Mouse (Mus musculus): ENCODE data around the gene Gm20696.
A peak's percentile ranks its signal among the peaks of the same experiment; 100 is the strongest.

The Gm20696 gene

GRCm38 (mm10) chr6:99666318-99667171, at the start of gene Gm20696, which contains the start of gene Eif4e3:
Gm20696 (minus strand) TSS chr6:99666797.
Eif4e3 (minus strand) TSS chr6:99666771.
- peak; percentile 89 for ATAC-seq (ENCODE audit: insufficient number of reproducible peaks, low FRiP score, low TSS enrichment)

GRCm38 (mm10) chr6:99715913-99716312, 49.3 kb upstream of the Gm20696 start:
- no peak for ATAC-seq (ENCODE audit: insufficient number of reproducible peaks, low FRiP score, low TSS enrichment)

GRCm38 (mm10) chr6:99715191-99715590, 48.6 kb upstream of the Gm20696 start:
- ATAC-seq (ENCODE audit: insufficient number of reproducible peaks, low FRiP score, low TSS enrichment), result no peak

- no peak for ATAC-seq (ENCODE audit: insufficient number of reproducible peaks, low FRiP score, low TSS enrichment)
Observed at GRCm38 (mm10) chr6:99713256-99713655, 46.7 kb upstream of the Gm20696 start.

GRCm38 (mm10) chr6:99711576-99712101, 45.0 kb upstream of the Gm20696 start:
- ATAC-seq (ENCODE audit: insufficient number of reproducible peaks, low FRiP score, low TSS enrichment), result no peak

- ATAC-seq (ENCODE audit: insufficient number of reproducible peaks, low FRiP score, low TSS enrichment), result no peak
Observed at GRCm38 (mm10) chr6:99700484-99700883, 33.9 kb upstream of the Gm20696 start.

GRCm38 (mm10) chr6:99692916-99693841, 26.6 kb upstream of the Gm20696 start:
- ATAC-seq (ENCODE audit: insufficient number of reproducible peaks, low FRiP score, low TSS enrichment), result peak; percentile 28

DNA sequence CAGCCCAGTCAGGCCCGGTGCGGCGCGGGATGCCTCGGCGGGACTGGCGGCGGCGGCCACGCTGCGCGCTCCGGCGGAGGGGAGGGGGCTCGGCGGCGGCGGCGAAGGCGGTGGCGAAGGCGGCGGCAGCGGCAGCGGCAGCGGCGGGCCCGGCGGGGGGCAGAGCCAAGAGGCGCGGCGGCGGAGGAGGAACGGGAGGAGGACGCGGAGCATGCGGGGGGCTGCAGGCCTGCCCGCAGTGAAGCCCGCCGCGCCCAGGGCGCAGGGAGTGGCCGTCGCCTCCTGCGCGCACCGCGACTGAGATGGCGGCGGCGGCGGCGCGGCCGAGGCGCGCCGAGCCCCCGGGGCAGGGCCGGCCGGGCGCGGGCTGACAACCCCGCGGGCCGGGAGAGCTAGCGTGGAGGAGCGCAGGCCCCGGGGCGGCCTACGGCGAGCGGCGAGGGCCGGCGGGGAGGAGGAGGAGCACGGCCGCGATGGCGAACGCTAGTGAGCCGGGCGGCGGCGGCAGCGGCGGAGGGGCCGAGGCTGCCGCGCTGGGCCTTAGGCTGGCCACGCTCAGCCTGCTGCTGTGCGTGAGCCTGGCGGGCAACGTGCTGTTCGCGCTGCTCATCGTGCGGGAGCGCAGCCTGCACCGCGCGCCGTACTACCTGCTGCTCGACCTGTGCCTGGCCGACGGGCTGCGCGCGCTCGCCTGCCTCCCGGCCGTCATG, 25.8 kb upstream of the Gm20696 start, which contains the start of gene Gpr27:
TSS of gene Gpr27 (plus strand) at position 474 of the 710 bp plus-strand sequence.
- peak; percentile 64 for ATAC-seq (ENCODE audit: insufficient number of reproducible peaks, low FRiP score, low TSS enrichment)

DNA sequence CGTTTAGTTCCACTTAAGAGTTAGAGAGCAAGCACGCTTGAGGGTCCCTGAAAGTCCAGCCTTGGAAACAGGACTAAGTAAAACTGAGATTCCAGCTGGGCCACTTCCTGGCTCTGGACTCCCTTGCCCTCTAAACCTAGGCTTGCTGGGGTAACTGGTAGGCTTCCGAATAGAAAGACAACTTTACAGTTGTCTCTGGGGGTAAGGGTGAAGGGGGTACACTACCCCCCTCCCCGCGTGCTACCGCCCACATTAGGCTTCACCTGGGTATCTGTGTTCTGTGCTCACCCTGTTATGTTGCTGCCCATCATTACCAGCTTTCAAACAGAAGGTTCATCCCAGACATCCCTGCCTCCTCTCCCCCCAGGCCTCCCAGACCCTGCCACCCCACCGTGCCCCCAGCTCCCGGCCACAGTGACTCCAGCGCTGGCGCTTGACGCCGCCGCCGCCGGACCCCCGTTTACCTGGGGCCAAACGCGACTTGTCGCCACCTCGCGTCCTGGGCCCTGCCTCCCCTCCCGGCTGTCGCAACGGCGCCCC, 25.1 kb upstream of the Gm20696 start:
- ATAC-seq (ENCODE audit: insufficient number of reproducible peaks, low FRiP score, low TSS enrichment), result peak; percentile 23; the same call in 1 of the 2 replicates

GRCm38 (mm10) chr6:99688513-99688912, 21.9 kb upstream of the Gm20696 start:
- no peak for ATAC-seq (ENCODE audit: insufficient number of reproducible peaks, low FRiP score, low TSS enrichment)

DNA sequence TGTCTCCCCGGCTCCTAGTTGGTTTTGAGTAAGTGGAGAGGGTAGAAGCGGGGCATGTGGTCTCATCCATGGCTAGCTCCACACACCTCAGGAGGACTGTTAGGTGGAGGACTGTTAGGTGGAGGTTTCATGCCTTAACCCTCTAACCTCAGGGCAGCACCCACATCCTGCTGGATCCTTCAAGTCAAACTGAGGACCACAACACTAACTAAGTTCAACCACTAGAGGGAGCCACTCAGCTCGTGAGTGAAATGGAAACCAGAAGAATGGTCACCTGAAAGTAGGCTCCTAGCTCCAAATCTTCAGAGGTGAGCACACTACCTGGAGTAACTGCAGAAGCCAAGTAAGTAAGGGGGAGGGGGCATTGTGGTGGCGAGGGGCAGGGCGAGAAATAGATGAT, 18.3 kb upstream of the Gm20696 start:
- ATAC-seq (ENCODE audit: insufficient number of reproducible peaks, low FRiP score, low TSS enrichment), result peak; percentile 29; the same call in 1 of the 2 replicates

DNA sequence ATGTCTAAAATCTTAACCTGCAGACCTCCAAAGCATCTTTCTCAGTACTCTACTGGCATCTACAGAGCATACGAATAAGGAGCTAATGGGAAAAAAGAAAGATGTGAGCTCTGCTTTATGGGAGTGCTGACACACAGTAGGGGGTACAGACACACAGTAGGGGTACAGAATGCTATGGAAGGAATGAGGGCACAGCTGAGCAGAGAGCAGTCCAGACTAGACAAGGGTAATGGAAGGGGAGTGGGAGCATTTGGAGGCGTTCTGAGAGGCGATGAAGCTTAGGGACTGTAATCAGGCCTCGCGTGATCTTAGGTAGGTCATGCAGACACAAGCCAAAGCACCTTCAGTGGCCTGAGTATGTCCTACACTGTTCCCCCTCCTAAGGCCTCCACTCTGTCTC, 17.4 kb upstream of the Gm20696 start:
- ATAC-seq (ENCODE audit: insufficient number of reproducible peaks, low FRiP score, low TSS enrichment), result no peak

- ATAC-seq (ENCODE audit: insufficient number of reproducible peaks, low FRiP score, low TSS enrichment), result peak; percentile 68
Observed at GRCm38 (mm10) chr6:99678108-99678507, 11.5 kb upstream of the Gm20696 start.

GRCm38 (mm10) chr6:99677325-99677724, 10.7 kb upstream of the Gm20696 start:
- ATAC-seq (ENCODE audit: insufficient number of reproducible peaks, low FRiP score, low TSS enrichment), result no peak

- no peak for ATAC-seq (ENCODE audit: insufficient number of reproducible peaks, low FRiP score, low TSS enrichment)
Observed at GRCm38 (mm10) chr6:99674482-99674881, 7.9 kb upstream of the Gm20696 start.

DNA sequence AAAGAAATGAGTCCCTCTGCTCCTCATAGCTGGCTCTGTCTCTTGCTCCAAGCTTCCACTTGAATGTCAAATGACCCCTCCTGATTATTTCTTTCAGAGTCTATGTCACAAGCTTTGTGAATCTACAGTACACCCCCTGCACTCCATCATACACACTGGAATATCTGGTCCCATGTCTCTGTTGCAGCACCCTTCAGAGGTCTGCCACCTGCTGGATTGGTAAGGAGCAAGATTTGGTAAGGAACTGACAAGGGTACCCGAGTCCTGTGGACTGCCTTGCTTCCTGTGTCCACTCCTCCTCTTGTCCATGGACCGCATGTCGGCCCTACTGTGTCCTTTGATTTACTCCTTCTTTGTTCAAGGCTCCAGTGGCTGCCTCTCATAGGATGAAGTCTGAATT, 5.2 kb upstream of the Gm20696 start:
- no peak for ATAC-seq (ENCODE audit: insufficient number of reproducible peaks, low FRiP score, low TSS enrichment)

- peak; percentile 22; the same call in 1 of the 2 replicates for ATAC-seq (ENCODE audit: insufficient number of reproducible peaks, low FRiP score, low TSS enrichment)
Observed at GRCm38 (mm10) chr6:99670481-99671119, 4.0 kb upstream of the Gm20696 start.

DNA sequence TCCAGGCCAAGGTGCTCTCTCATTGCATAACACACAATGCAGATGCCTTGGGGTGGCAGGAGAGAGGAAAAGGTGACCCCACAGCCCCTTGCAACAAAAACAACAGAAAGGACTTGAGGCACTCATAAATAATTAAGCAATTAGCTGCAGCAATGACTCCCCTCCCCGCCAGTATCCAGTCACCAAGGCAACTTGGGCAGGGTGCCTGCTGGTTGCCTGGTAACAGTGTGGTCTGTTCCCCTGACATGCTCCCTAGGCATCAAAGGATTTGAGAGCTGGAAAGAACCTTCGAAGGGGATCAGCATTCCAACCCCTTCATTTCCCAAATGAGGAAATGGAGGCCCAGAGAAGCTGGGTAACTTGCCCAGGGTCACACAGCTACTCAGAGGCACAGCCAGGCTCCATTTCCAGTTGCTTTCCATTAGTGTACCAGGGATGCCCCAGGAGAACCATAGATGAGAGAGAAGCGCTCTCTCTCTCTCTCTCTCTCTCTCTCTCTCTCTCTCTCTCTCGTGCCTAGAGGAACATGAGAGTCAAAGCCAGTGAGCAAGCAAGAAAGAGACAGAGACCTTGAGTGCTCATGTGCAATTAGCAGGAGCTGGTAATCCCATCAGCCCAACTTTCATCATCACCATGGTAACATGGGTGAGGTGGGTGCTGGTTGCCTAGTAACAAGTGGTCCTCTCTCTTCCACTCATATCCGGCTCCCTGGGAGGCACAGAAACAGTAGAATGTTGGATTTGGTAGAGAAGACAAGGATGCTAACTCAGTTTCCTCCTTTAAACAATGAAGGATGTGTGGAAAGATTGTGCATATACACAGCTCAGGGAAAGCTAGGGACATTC, 3.1 kb upstream of the Gm20696 start:
- ATAC-seq (ENCODE audit: insufficient number of reproducible peaks, low FRiP score, low TSS enrichment), result no peak
